Mouse (Mus musculus) yolk sac, embryonic 10.5 days (tissue): ENCODE results near the gene Smok3c.
"Not testable (repeated sequence)": the region's sequence is repeated elsewhere in the genome, so short reads cannot be mapped to it uniquely, and the experiment has no call there.

Experiments used
- DNase-seq: peaks from one replicate; pipeline ENCODE4 v3.0.0-alpha.2; 2017; ENCODE audit warnings: low spot score

Gene Smok3c

GRCm38 (mm10) chr5:138052894-138053293, at the start of gene Smok3c:
Smok3c (plus strand) TSS chr5:138053194.
- not testable (repeated sequence) for DNase-seq

- DNase-seq = no peak
Measured at GRCm38 (mm10) chr5:138009437-138009836, 43.6 kb upstream of the Smok3c start.

- no peak for DNase-seq
Measured at GRCm38 (mm10) chr5:138012382-138012781, 40.6 kb upstream of the Smok3c start.

GRCm38 (mm10) chr5:138016530-138016929, 36.5 kb upstream of the Smok3c start:
- no peak for DNase-seq

- DNase-seq = no peak
Measured at GRCm38 (mm10) chr5:138016997-138017396, 36.0 kb upstream of the Smok3c start.

- not testable (repeated sequence) for DNase-seq
Measured at GRCm38 (mm10) chr5:138019577-138019976, 33.4 kb upstream of the Smok3c start.

GRCm38 (mm10) chr5:138020961-138021479, 32.0 kb upstream of the Smok3c start, which contains the start of the genes Smok3a and Smok3b:
Smok3a (plus strand) TSS chr5:138021261.
Smok3b (plus strand) TSS chr5:138021429.
- DNase-seq = not testable (repeated sequence)

GRCm38 (mm10) chr5:138073803-138074202, 20.8 kb downstream of the Smok3c start:
- no peak for DNase-seq

GRCm38 (mm10) chr5:138075684-138076083, 22.7 kb downstream of the Smok3c start:
- DNase-seq = no peak

- DNase-seq = no peak
Measured at GRCm38 (mm10) chr5:138076148-138076547, 23.2 kb downstream of the Smok3c start.

- no peak for DNase-seq
Measured at GRCm38 (mm10) chr5:138080456-138080855, 27.5 kb downstream of the Smok3c start.

- no peak for DNase-seq
Measured at GRCm38 (mm10) chr5:138081446-138081845, 28.5 kb downstream of the Smok3c start.

GRCm38 (mm10) chr5:138083318-138083900, 30.4 kb downstream of the Smok3c start:
- no peak for DNase-seq

GRCm38 (mm10) chr5:138083936-138084335, 30.9 kb downstream of the Smok3c start:
- no peak for DNase-seq

GRCm38 (mm10) chr5:138084507-138084906, 31.5 kb downstream of the Smok3c start:
- DNase-seq = no peak

- DNase-seq = peak; percentile 85
Measured at GRCm38 (mm10) chr5:138084996-138085395, 32.0 kb downstream of the Smok3c start, which contains the start of gene Zkscan1. Zkscan1 (plus strand) TSS chr5:138085084.

GRCm38 (mm10) chr5:138085421-138085911, 32.5 kb downstream of the Smok3c start:
- no peak for DNase-seq

GRCm38 (mm10) chr5:138086842-138087241, 33.8 kb downstream of the Smok3c start:
- DNase-seq = no peak

GRCm38 (mm10) chr5:138088366-138088765, 35.4 kb downstream of the Smok3c start:
- DNase-seq = no peak

GRCm38 (mm10) chr5:138089108-138089551, 36.1 kb downstream of the Smok3c start:
- DNase-seq = peak; percentile 40

- DNase-seq = no peak
Measured at GRCm38 (mm10) chr5:138090271-138090670, 37.3 kb downstream of the Smok3c start.

GRCm38 (mm10) chr5:138090737-138091136, 37.7 kb downstream of the Smok3c start:
- DNase-seq = no peak

- no peak for DNase-seq
Measured at GRCm38 (mm10) chr5:138092771-138093170, 39.8 kb downstream of the Smok3c start.

GRCm38 (mm10) chr5:138094474-138094873, 41.5 kb downstream of the Smok3c start:
- DNase-seq = no peak
